Comparison of ENCODE assay signal across 24 mouse cellular contexts in the genomic region with DNA sequence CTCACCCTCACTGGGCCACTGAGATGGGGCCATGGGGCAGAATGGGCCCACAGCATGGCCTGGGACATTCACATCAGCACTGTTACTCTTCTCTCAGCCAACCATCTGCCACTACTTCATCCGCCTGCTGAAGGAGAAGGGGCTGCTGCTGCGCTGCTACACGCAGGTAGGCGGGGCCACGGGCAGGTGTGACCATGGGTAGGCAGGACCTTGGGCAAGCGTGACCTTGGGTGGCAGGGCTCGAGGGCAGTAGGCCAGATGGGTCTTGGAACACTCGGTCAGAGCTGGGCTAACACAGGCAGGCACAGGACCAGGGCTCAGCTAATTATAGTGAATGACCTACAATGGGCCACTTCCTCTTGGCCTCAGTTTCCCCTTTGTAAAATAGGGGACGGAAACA. TPM values are rescaled to one million over a fixed set of nuclear protein-coding genes. Genes with fewer than 3 reads are reported as not detected.
DNase-seq lines count a peak whose midpoint lies in the region; ATAC-seq and TF ChIP-seq lines count a peak whose summit lies in the region.
"Had no signal": no experiment of that assay in that cellular context is flagged by ENCODE, and none has a peak within 500 bp of the region (broad histone marks: within the 10 kb centered on the region; RNA-seq: fewer than 3 reads in every experiment).

No protein-coding gene starts in this region.

- no peak for TF ChIP-seq RAD21 in CH12.LX (IDR thresholded peaks at IDR 0.05; ENCODE audit: low read depth, low read length)

- H3K9me3 ChIP-seq in liver, embryonic 11.5 days (ENCODE audit: control insufficient read depth, low read length): no peaks in the 10 kb centered on the region
- H3K9me3 ChIP-seq in CH12.LX (replicated peaks; ENCODE audit: low read length): no peaks in the 10 kb centered on the region
- H3K9me3 ChIP-seq: embryonic facial prominence, embryonic 10.5 days; embryonic facial prominence, embryonic 12.5 days; forebrain, embryonic 13.5 days; forebrain, embryonic 15.5 days; G1E had no signal

- H3K4me1 ChIP-seq in liver, adult 2 months (ENCODE audit: control insufficient read depth, insufficient read depth, low read length): peaks cover 8% of the 10 kb centered on the region
- peaks cover 6% of the 10 kb centered on the region for H3K4me1 ChIP-seq in liver, embryonic 11.5 days (replicated peaks; ENCODE audit: control insufficient read depth, insufficient read depth, low read length)
- peaks cover 32 to 52% of the 10 kb centered on the region in 2 experiments for H3K4me1 ChIP-seq in CH12.LX (ENCODE audit: control insufficient read depth in 1 of 2, insufficient read depth in 2 of 2)

- in situ Hi-C loops in CH12.LX (cut with MboI; ENCODE audit: low pct_ligation_motif_present, low pct_unique_long_range_greater_than_20kb, low sequenced_read_pairs): loop anchor here (25.0 kb wide), 1 partner anchor 258 kb away; no protein-coding TSS in a partner anchor

- peak overlapping the region; percentile 62 for H3K27ac ChIP-seq in gastrocnemius, adult 2 months
- H3K27ac ChIP-seq in liver, adult 2 months (replicated peaks; ENCODE audit: insufficient read depth, low read depth, low read length): no peak overlapping the region
- H3K27ac ChIP-seq in liver, embryonic 11.5 days (ENCODE audit: low read depth, low read length): no peak overlapping the region
- peak overlapping the region; percentile 35 for H3K27ac ChIP-seq in CH12.LX (ENCODE audit: insufficient read depth, low read depth)
- H3K27ac ChIP-seq: embryonic facial prominence, embryonic 10.5 days; embryonic facial prominence, embryonic 12.5 days; forebrain, embryonic 13.5 days; forebrain, embryonic 15.5 days had no signal

- no peaks in the 10 kb centered on the region for H3K79me2 ChIP-seq in liver, adult 2 months (ENCODE audit: control insufficient read depth, insufficient read depth, low read length)
- no peaks in the 10 kb centered on the region for H3K79me2 ChIP-seq in CH12.LX (replicated peaks; ENCODE audit: control insufficient read depth, extremely low read depth, insufficient read depth, poor library complexity, severe bottlenecking)

- TF ChIP-seq EP300 in CH12.LX (IDR thresholded peaks at IDR 0.05; ENCODE audit: low read length): no peak

- dilution Hi-C loops in CH12.LX (cut with MboI; ENCODE audit: extremely low pct_ligation_motif_present, extremely low pct_unique_long_range_greater_than_20kb, low sequenced_read_pairs): no loop called here

- TF ChIP-seq CTCF in gastrocnemius, adult 2 months (IDR thresholded peaks at IDR 0.05): no peak
- TF ChIP-seq CTCF in liver, adult 2 months (IDR thresholded peaks at IDR 0.05; ENCODE audit: low read depth, low read length): no peak
- TF ChIP-seq CTCF in CH12.LX (conservative IDR thresholded peaks at IDR 0.05 in 1 of 2, IDR thresholded peaks at IDR 0.05 in 1 of 2; ENCODE audit: low read depth in 2 of 2, low read length in 2 of 2): no peak

- no peak for TF ChIP-seq POLR2A in liver, adult 2 months (IDR thresholded peaks at IDR 0.05; ENCODE audit: extremely low read depth, insufficient read depth, low read length)
- no peak for TF ChIP-seq POLR2A in CH12.LX (IDR thresholded peaks at IDR 0.05; ENCODE audit: low read depth, low read length)

- ATAC-seq in liver, embryonic 11.5 days (replicated peaks; ENCODE audit: low FRiP score): no peak
- ATAC-seq: activated CD4-positive, CD25-positive, alpha-beta regulatory T cell, adult 4 months; CD4-positive, CD25-positive, alpha-beta regulatory T cell, adult 4 months; forebrain, embryonic 13.5 days; forebrain, embryonic 15.5 days; forebrain, postnatal 0 days; Patski had no signal

- H3K36me3 ChIP-seq in liver, adult 2 months (ENCODE audit: control insufficient read depth, insufficient read depth, low read length): 0 out of 2 replicates have a peak, but pooled peaks cover 3% of the 10 kb centered on the region
- no peaks in the 10 kb centered on the region; the same call in 1 of the 2 replicates for H3K36me3 ChIP-seq in liver, embryonic 11.5 days (ENCODE audit: control insufficient read depth, insufficient read depth, low read length)
- H3K36me3 ChIP-seq in CH12.LX (replicated peaks in 1 of 2; ENCODE audit: control insufficient read depth in 1 of 2, insufficient read depth in 1 of 2, low read length in 1 of 2): peaks cover 38 to 71% of the 10 kb centered on the region in 2 experiments

- WGBS in liver, adult 2 months: 49% methylated on average over 9 of the region's 9 CpGs
- WGBS in liver, embryonic 11.5 days: 81% methylated on average over 9 of the region's 9 CpGs

- H3K4me3 ChIP-seq in gastrocnemius, adult 2 months: no peak overlapping the region
- no peak overlapping the region for H3K4me3 ChIP-seq in liver, adult 2 months (ENCODE audit: insufficient read depth, low read depth, low read length)
- no peak overlapping the region for H3K4me3 ChIP-seq in liver, embryonic 11.5 days (ENCODE audit: low read depth, low read length)
- H3K4me3 ChIP-seq in CH12.LX (replicated peaks in 1 of 3; ENCODE audit: low read depth in 2 of 3, low read length in 2 of 3, poor library complexity in 1 of 3): no peak overlapping the region
- H3K4me3 ChIP-seq: embryonic facial prominence, embryonic 10.5 days; embryonic facial prominence, embryonic 12.5 days; forebrain, embryonic 13.5 days; forebrain, embryonic 15.5 days had no signal

- intact Hi-C loops in gastrocnemius, adult 2 months (cut with DNase I): no loop called here

- H3K9ac ChIP-seq in liver, adult 2 months (ENCODE audit: low read depth, low read length): no peak overlapping the region
- no peak overlapping the region for H3K9ac ChIP-seq in liver, embryonic 11.5 days (ENCODE audit: low read depth, low read length)
- H3K9ac ChIP-seq in CH12.LX (ENCODE audit: insufficient read depth, low read depth): no peak overlapping the region
- H3K9ac ChIP-seq: embryonic facial prominence, embryonic 12.5 days; forebrain, embryonic 13.5 days; forebrain, embryonic 15.5 days; forebrain, postnatal 0 days had no signal

- H3K27me3 ChIP-seq in liver, adult 2 months (ENCODE audit: control insufficient read depth, insufficient read depth, low read length): no peaks in the 10 kb centered on the region
- no peaks in the 10 kb centered on the region for H3K27me3 ChIP-seq in liver, embryonic 11.5 days (replicated peaks; ENCODE audit: control insufficient read depth, insufficient read depth, low read length)
- no peaks in the 10 kb centered on the region for H3K27me3 ChIP-seq in CH12.LX (replicated peaks)
- H3K27me3 ChIP-seq: embryonic facial prominence, embryonic 12.5 days; forebrain, embryonic 13.5 days; forebrain, embryonic 15.5 days; Patski had no signal

- DNase-seq in adrenal gland, adult 2 months: peak; percentile 68
- DNase-seq in adrenal gland, postnatal 4 days (ENCODE audit: low spot score in 2 of 2): no peak
- DNase-seq in gastrocnemius, adult 2 months: peak; percentile 72
- DNase-seq in gastrocnemius, postnatal 10 days: no peak
- peak; percentile 76 for DNase-seq in liver, adult 2 months (ENCODE audit: extremely low read depth, low read depth, low spot score)
- DNase-seq in liver, embryonic 11.5 days (ENCODE audit: low spot score): no peak
- no peak for DNase-seq in CH12.LX (ENCODE audit: extremely low read depth)
- DNase-seq in retina, embryonic 14.5 days (ENCODE audit: low spot score): no peak
- DNase-seq: adrenal gland, postnatal 10 days; B cell, adult 2 months; cerebellum, adult 11-12 months; cerebellum, adult 9-10 months; cerebellum, postnatal 10 days; forebrain, postnatal 0 days had no signal

- H3K4me2 ChIP-seq in liver, embryonic 11.5 days: no peak overlapping the region
- no peak overlapping the region for H3K4me2 ChIP-seq in CH12.LX (ENCODE audit: insufficient read depth, low read depth, poor library complexity, severe bottlenecking)
- H3K4me2 ChIP-seq: embryonic facial prominence, embryonic 12.5 days; forebrain, embryonic 13.5 days; forebrain, embryonic 15.5 days had no signal

RNA-seq across cellular contexts. Expression of gene Rinl, which starts 9.9 kb away (rescaled TPM):
- 1 to 10 TPM; 2.9 to 3.7 TPM for total RNA-seq in adrenal gland, adult 2 months (2021)
- 3.0 and 4.1 TPM in 2 replicates for polyA plus RNA-seq in adrenal gland, adult 2 months (2012; rRNA removed)
- 1 to 10 TPM; 2.2 to 4.2 TPM for total RNA-seq in adrenal gland, postnatal 4 days (2021)
- total RNA-seq in gastrocnemius, adult 2 months (2021): under 1 TPM; 0.71 to 0.89 TPM
- total RNA-seq in gastrocnemius, postnatal 10 days (2021): 1 to 10 TPM in 1 of 2 experiments, under 1 TPM in 1; 0.63 to 1.7 TPM
- total RNA-seq in liver, adult 2 months (2014; rRNA removed): 1.4 TPM in 2 replicates
- polyA plus RNA-seq in liver, adult 2 months (2012; rRNA removed): 1.2 and 1.8 TPM in 2 replicates
- polyA plus RNA-seq in liver, embryonic 11.5 days (2014; fragmentation: Nextera tagmentation; extraction: Ambion mirVana): 21.7 and 23.1 TPM in 2 replicates
- total RNA-seq in CH12.LX (2012; rRNA removed): 60.9 and 65.5 TPM in 2 replicates
- total RNA-seq in CH12.LX (2014; rRNA removed): 41.5 and 46.1 TPM in 2 replicates
- 60.6 and 61.8 TPM in 2 replicates for polyA plus RNA-seq in CH12.LX (2012; ENCODE audit: insufficient read length, low read depth)

RNA-seq across cellular contexts. Expression of gene Nfkbib, which starts 11.5 kb away (rescaled TPM):
- 10 to 100 TPM; 38.0 to 62.9 TPM for total RNA-seq in adrenal gland, adult 2 months (2021)
- 97.6 and 122 TPM in 2 replicates for polyA plus RNA-seq in adrenal gland, adult 2 months (2012; rRNA removed)
- total RNA-seq in adrenal gland, postnatal 4 days (2021): 10 to 100 TPM; 24.6 to 27.3 TPM
- total RNA-seq in gastrocnemius, adult 2 months (2021): 10 to 100 TPM; 27.1 to 31.3 TPM
- total RNA-seq in gastrocnemius, postnatal 10 days (2021): 10 to 100 TPM; 17.4 to 18.2 TPM
- total RNA-seq in liver, adult 2 months (2014; rRNA removed): 6.1 and 7.3 TPM in 2 replicates
- polyA plus RNA-seq in liver, adult 2 months (2012; rRNA removed): 39.9 and 46.3 TPM in 2 replicates
- polyA plus RNA-seq in liver, embryonic 11.5 days (2014; fragmentation: Nextera tagmentation; extraction: Ambion mirVana): 61.4 and 61.8 TPM in 2 replicates
- 59.3 and 62.8 TPM in 2 replicates for total RNA-seq in CH12.LX (2012; rRNA removed)
- total RNA-seq in CH12.LX (2014; rRNA removed): 24.6 and 30.5 TPM in 2 replicates
- 97.5 and 101 TPM in 2 replicates for polyA plus RNA-seq in CH12.LX (2012; ENCODE audit: insufficient read length, low read depth)

RNA-seq across cellular contexts. Expression of gene Sirt2, which starts 12.3 kb away (rescaled TPM):
- 10 to 100 TPM; 86.0 to 87.0 TPM for total RNA-seq in adrenal gland, adult 2 months (2021)
- polyA plus RNA-seq in adrenal gland, adult 2 months (2012; rRNA removed): 57.3 and 59.0 TPM in 2 replicates
- 10 to 100 TPM; 62.8 to 66.2 TPM for total RNA-seq in adrenal gland, postnatal 4 days (2021)
- total RNA-seq in gastrocnemius, adult 2 months (2021): 10 to 100 TPM; 91.0 to 92.5 TPM
- total RNA-seq in gastrocnemius, postnatal 10 days (2021): 10 to 100 TPM; 78.5 to 80.4 TPM
- total RNA-seq in liver, adult 2 months (2014; rRNA removed): 15.1 and 21.4 TPM in 2 replicates
- 52.9 and 56.7 TPM in 2 replicates for polyA plus RNA-seq in liver, adult 2 months (2012; rRNA removed)
- polyA plus RNA-seq in liver, embryonic 11.5 days (2014; fragmentation: Nextera tagmentation; extraction: Ambion mirVana): 41.0 and 41.9 TPM in 2 replicates
- total RNA-seq in CH12.LX (2012; rRNA removed): 66.2 and 68.3 TPM in 2 replicates
- total RNA-seq in CH12.LX (2014; rRNA removed): 36.0 and 40.9 TPM in 2 replicates
- 124 and 128 TPM in 2 replicates for polyA plus RNA-seq in CH12.LX (2012; ENCODE audit: insufficient read length, low read depth)

RNA-seq across cellular contexts. Expression of gene Ccer2, which starts 22.9 kb away (rescaled TPM):
- not detected for total RNA-seq in adrenal gland, adult 2 months (2021)
- not detected in 2 replicates for polyA plus RNA-seq in adrenal gland, adult 2 months (2012; rRNA removed)
- not detected for total RNA-seq in adrenal gland, postnatal 4 days (2021)
- total RNA-seq in gastrocnemius, adult 2 months (2021): not detected
- total RNA-seq in gastrocnemius, postnatal 10 days (2021): not detected
- not detected in 2 replicates for total RNA-seq in liver, adult 2 months (2014; rRNA removed)
- not detected in 2 replicates for polyA plus RNA-seq in liver, adult 2 months (2012; rRNA removed)
- not detected in 2 replicates for polyA plus RNA-seq in liver, embryonic 11.5 days (2014; fragmentation: Nextera tagmentation; extraction: Ambion mirVana)
- total RNA-seq in CH12.LX (2012; rRNA removed) (0.17 TPM in 1 of 2 replicates, not detected in the other), CH12.LX (2014; rRNA removed) (not detected in 2 replicates)
- not detected in 2 replicates for polyA plus RNA-seq in CH12.LX (2012; ENCODE audit: insufficient read length, low read depth)
- total RNA-seq: adrenal gland, adult 18-20 months; adrenal gland, postnatal 10 days; forebrain, postnatal 0 days; G1E had no signal
- polyA plus RNA-seq: activated CD4-positive, CD25-positive, alpha-beta regulatory T cell, adult 4 months; CD4-positive, CD25-positive, alpha-beta regulatory T cell, adult 4 months; forebrain, embryonic 11.5 days; forebrain, embryonic 13.5 days; G1E; Patski had no signal

RNA-seq across cellular contexts. Expression of gene Hnrnpl, which starts 29.5 kb away (rescaled TPM):
- total RNA-seq in adrenal gland, adult 2 months (2021): 100 to 1,000 TPM; 382 to 408 TPM
- 119 and 120 TPM in 2 replicates for polyA plus RNA-seq in adrenal gland, adult 2 months (2012; rRNA removed)
- total RNA-seq in adrenal gland, postnatal 4 days (2021): 100 to 1,000 TPM; 722 to 725 TPM
- 100 to 1,000 TPM; 131 to 143 TPM for total RNA-seq in gastrocnemius, adult 2 months (2021)
- 100 to 1,000 TPM; 244 to 291 TPM for total RNA-seq in gastrocnemius, postnatal 10 days (2021)
- total RNA-seq in liver, adult 2 months (2014; rRNA removed): 90.1 and 109 TPM in 2 replicates
- 81.6 and 109 TPM in 2 replicates for polyA plus RNA-seq in liver, adult 2 months (2012; rRNA removed)
- 238 and 279 TPM in 2 replicates for polyA plus RNA-seq in liver, embryonic 11.5 days (2014; fragmentation: Nextera tagmentation; extraction: Ambion mirVana)
- total RNA-seq in CH12.LX (2012; rRNA removed) (296 and 342 TPM in 2 replicates), CH12.LX (2014; rRNA removed) (365 and 371 TPM in 2 replicates)
- polyA plus RNA-seq in CH12.LX (2012; ENCODE audit: insufficient read length, low read depth): 640 and 645 TPM in 2 replicates

Comparison
In these comparisons a context has a peak if more than half of its experiments do, and no peak if none do; other contexts are left out.
1. DNase-seq: peak in adrenal gland, adult 2 months (single experiment), gastrocnemius, adult 2 months (single experiment) and liver, adult 2 months (single experiment); none in adrenal gland, postnatal 4 days (0 of 2), gastrocnemius, postnatal 10 days (single experiment), liver, embryonic 11.5 days (single experiment), CH12.LX (single experiment) and retina, embryonic 14.5 days (single experiment).
2. H3K27ac ChIP-seq: peak in gastrocnemius, adult 2 months (single experiment) and CH12.LX (single experiment); none in liver, adult 2 months (single experiment) and liver, embryonic 11.5 days (single experiment).
3. RNA of gene Rinl, which starts 9.9 kb away (total RNA-seq): 41.5 to 65.5 TPM in CH12.LX; 2.2 to 4.2 TPM in adrenal gland, postnatal 4 days, 2.9 to 3.7 TPM in adrenal gland, adult 2 months, 0.63 to 1.7 TPM in gastrocnemius, postnatal 10 days, 1.4 TPM in liver, adult 2 months and 0.71 to 0.89 TPM in gastrocnemius, adult 2 months; every median in the first group is over 4 times any median in the second.